Mouse (Mus musculus) G1E (cell line): ENCODE results near the gene Kcne4.
"Not testable (repeated sequence)": the region's sequence is repeated elsewhere in the genome, so short reads cannot be mapped to it uniquely, and the experiment has no call there.

Source experiments
- CTCF ChIP-seq: IDR thresholded peaks from 2 replicates; pipeline ENCODE4 v1.5.1; 2012; ENCODE audit warnings: low read depth, low read length, inconsistent platforms, mixed read lengths
- GATA1 ChIP-seq: IDR thresholded peaks from 2 replicates; pipeline ENCODE4 v1.6.1; 2012; ENCODE audit warnings: borderline replicate concordance, low read length, inconsistent platforms, mixed read lengths
- TAL1 ChIP-seq: conservative IDR thresholded peaks from 2 replicates; pipeline ENCODE4 v1.6.1; 2012; ENCODE audit warnings: low read depth, low read length, inconsistent platforms, mixed read lengths

DNA sequence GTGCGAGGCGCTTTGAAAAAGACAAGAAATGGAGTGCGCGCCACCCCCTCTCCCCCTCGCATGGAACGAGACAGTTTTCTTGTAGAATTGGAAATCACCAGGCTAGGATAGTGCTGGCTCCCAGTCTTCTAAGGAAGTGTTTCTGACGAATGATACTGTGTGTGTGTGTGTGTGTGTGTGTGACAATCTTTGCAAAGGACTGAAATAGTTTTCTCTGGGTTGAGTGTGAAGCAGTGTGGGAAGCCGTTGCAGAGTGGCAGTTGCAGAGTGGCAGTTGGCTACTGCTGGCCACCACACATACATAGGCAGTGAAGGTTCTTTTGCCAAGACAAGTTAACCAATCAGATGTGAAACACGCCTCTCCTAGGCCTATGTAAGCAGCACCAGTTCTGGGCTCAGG is 31.6 kb upstream of the Kcne4 start:
- TF ChIP-seq GATA1, CTCF, TAL1: not testable (repeated sequence)
